Mouse (Mus musculus) myocyte (in vitro differentiated cells): ENCODE results near the gene Bach2.

Experiments
- MYOD1 ChIP-seq, 3 experiments: IDR thresholded peaks; one replicate each; pipeline ENCODE4 v1.6.1; 2011; ENCODE audit warnings: control low read depth in 2 of 3, low read depth in 2 of 3, mild to moderate bottlenecking in 2 of 3, moderate library complexity in 1 of 3; ENCODE audit not compliant: insufficient read length in 2 of 3, control insufficient read depth in 1 of 3
- MYOG ChIP-seq, 3 experiments: IDR thresholded peaks; one replicate each; pipeline ENCODE4 v1.6.1; 2011; ENCODE audit warnings: control low read depth in 2 of 3, low read depth in 2 of 3, mild to moderate bottlenecking in 2 of 3; ENCODE audit not compliant: insufficient read length in 2 of 3, control insufficient read depth in 1 of 3, insufficient read depth in 1 of 3

DNA sequence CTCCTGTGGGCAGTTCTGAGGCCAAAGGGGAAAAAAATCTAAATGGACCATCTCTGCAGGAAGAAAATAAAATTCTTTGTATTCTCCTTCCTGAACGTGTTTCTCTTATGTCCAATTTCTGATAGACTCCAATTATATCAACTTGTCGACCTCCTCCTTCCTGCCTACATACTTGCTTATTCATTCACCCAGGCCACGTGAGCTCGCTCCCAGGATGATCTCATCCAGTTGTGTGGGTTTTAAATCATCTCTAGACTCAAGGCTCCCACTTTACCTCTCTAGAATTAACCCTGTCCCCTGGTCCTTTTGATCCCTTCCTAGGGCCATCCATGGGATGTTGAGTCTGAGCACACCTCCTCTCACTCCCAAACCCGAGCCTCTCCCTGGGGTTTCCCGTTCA, 225.9 kb downstream of the Bach2 start:
- TF ChIP-seq MYOG (IDR thresholded peaks at IDR 0.05; ENCODE audit: control insufficient read depth in 1 of 3, insufficient read depth in 1 of 3, insufficient read length in 2 of 3, low read depth in 2 of 3) (no peak), MYOD1 (IDR thresholded peaks at IDR 0.05; ENCODE audit: control insufficient read depth in 1 of 3, insufficient read length in 2 of 3, low read depth in 2 of 3) (no peak)
